Mouse (Mus musculus) kidney, adult 2 months (tissue): ENCODE data around the gene Ckap4.

Source experiments
- CTCF ChIP-seq: fragments of 200-500 bp; conservative IDR thresholded peaks from 2 replicates; pipeline ENCODE4 v1.5.1; 2011; ENCODE audit warnings: low read depth, mild to moderate bottlenecking, control low read depth, low read length, moderate library complexity, mixed read lengths; ENCODE audit not compliant: insufficient read depth, insufficient read length
- POLR2A ChIP-seq: fragments of 200-500 bp; IDR thresholded peaks from one replicate; pipeline ENCODE4 v1.6.1; 2011; ENCODE audit warnings: low read depth, low read length, control low read depth

GRCm38 (mm10) chr10:84573671-84574420, 40.0 kb upstream of the Ckap4 start:
- TF ChIP-seq POLR2A (no peak), CTCF (no peak)
